Mouse (Mus musculus): ENCODE measurements around the gene Gphn. TPM values are rescaled to one million over a fixed set of nuclear protein-coding genes. Genes with fewer than 3 reads are reported as not detected.

Gene Gphn
- total and polyA plus RNA-seq, 2 experiments, result 31.6 to 59.4 TPM

DNA sequence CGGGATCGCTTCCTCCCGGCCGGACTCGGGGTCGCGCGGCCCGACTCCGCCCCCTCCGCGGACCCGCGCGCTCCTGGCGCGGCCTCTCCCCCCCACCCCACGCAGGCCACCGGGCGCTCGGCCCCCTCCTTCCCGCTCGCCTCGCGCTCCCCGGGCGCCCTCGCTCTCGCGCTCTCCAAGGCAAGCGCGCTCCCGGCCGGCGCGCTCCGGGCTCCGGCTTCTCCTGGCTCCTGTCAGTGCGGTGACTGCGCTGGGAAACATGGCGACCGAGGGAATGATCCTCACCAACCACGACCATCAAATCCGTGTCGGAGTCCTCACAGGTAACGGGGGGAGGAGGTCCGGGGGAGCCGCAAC lies 318 bp downstream of the Gphn start:
- Histone ChIP-seq H3K79me2 (ENCODE audit: control insufficient read depth, insufficient read depth, low read length) (peaks cover 12% of the 10 kb centered on the region; the same call in 1 of the 2 replicates), H3K4me3 (ENCODE audit: insufficient read depth, low read depth, low read length) (peak overlapping the region; percentile 95), H3K27ac (replicated peaks; ENCODE audit: insufficient read depth, low read depth, low read length) (peak overlapping the region; percentile 98), H3K36me3 (ENCODE audit: control insufficient read depth, insufficient read depth, low read length) (no peaks in the 10 kb centered on the region), H3K4me1 (ENCODE audit: control insufficient read depth, insufficient read depth, low read length) (peaks cover 6% of the 10 kb centered on the region; the same call in 1 of the 2 replicates), H3K9ac (ENCODE audit: low read depth, low read length) (peak overlapping the region; percentile 94), H3K27me3 (ENCODE audit: control insufficient read depth, insufficient read depth, low read length) (no peaks in the 10 kb centered on the region)
- TF ChIP-seq POLR2A (IDR thresholded peaks at IDR 0.05; ENCODE audit: extremely low read depth, insufficient read depth, low read length), result 0 out of 2 replicates have a peak, but pooled peaks have one; percentile 9
- no peak for TF ChIP-seq CTCF (IDR thresholded peaks at IDR 0.05; ENCODE audit: low read depth, low read length)
- WGBS, result under 1% methylated on average over 47 of the region's 48 CpGs
- peak; percentile 45 for DNase-seq (ENCODE audit: extremely low read depth, low read depth, low spot score)

DNA sequence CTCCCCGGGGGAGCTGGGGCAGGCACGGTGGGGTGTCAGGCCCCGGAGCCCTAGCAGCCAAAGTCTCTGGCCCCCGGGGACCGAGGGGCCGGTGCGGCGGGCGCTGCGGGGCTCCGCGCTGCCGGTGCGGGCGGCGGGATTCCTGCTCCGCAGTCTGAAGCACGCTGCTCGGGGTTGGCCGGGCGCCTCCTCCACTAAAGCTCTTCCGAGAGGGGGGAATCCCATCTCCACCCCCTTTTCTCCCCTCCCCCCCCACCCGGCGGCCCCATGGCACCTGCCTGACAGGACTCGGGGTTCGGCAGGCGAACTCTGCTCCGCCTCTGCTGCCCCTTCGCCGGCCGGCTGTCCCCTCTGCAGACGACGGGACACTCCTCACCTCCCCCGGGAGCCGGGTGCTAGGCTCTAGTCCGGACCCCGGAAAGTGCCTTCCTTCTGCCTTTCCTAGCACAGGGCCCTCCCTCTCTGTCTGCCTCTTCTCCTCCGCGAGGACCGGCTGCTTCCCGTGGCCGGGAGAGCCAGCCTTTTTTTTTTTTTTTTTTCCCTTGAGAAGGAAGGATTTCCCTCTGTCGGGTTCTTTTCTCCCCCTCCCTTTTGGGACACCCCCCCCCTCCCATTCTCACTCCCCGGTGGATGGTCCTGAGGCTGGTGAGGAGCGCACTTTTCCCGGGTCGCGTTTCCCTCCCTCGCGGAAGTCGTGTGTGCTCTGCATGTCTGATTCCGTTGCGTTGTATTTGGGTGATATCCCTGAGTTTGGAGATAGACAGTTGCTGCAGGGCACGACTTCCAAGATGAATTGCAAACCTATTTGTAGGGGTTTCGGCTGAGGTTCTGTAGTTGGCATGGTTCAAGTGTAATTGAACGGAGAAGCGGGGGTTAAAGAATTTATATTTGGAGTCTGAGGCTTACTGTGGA lies 1.1 kb downstream of the Gphn start:
- WGBS, result under 1% methylated on average over 57 of the region's 57 CpGs

DNA sequence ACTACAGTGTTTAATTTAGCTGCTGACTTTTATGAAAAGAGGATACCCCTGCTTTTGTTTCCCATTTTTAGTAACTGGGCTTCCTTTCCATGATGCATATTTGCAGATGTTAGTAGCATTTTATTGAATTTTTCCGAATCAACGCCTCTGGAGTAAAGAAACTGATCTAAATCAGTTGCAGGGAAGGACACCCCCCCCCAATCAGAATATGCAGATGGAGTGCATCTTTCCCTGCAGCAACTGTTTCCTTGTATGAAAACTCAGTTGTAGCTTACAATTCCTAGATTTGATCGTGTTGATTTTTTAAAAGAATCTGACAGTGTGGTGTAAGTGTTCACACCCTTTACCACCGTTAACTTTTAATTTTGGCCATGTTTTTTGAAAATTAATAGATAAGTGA lies 2.0 kb downstream of the Gphn start:
- Histone ChIP-seq H3K36me3 (ENCODE audit: control insufficient read depth, insufficient read depth, low read length) (no peaks in the 10 kb centered on the region), H3K4me3 (ENCODE audit: insufficient read depth, low read depth, low read length) (peak overlapping the region; percentile 95; the same call in 1 of the 2 replicates), H3K27ac (replicated peaks; ENCODE audit: insufficient read depth, low read depth, low read length) (no peak overlapping the region), H3K4me1 (ENCODE audit: control insufficient read depth, insufficient read depth, low read length) (peaks cover 11% of the 10 kb centered on the region; the same call in 1 of the 2 replicates), H3K9ac (ENCODE audit: low read depth, low read length) (no peak overlapping the region), H3K27me3 (ENCODE audit: control insufficient read depth, insufficient read depth, low read length) (no peaks in the 10 kb centered on the region), H3K79me2 (ENCODE audit: control insufficient read depth, insufficient read depth, low read length) (peaks cover 12% of the 10 kb centered on the region; the same call in 1 of the 2 replicates)
- 18% methylated on average over 4 of the region's 4 CpGs for WGBS
- no peak for TF ChIP-seq POLR2A (IDR thresholded peaks at IDR 0.05; ENCODE audit: extremely low read depth, insufficient read depth, low read length)
- TF ChIP-seq CTCF (IDR thresholded peaks at IDR 0.05; ENCODE audit: low read depth, low read length), result no peak
- DNase-seq (ENCODE audit: extremely low read depth, low read depth, low spot score), result peak; percentile 30

More for the DNA sequence above, 1.1 kb downstream of the Gphn start:
- peak overlapping the region; percentile 94 for H3K9ac ChIP-seq (ENCODE audit: low read depth, low read length)
- no peaks in the 10 kb centered on the region for H3K27me3 ChIP-seq (ENCODE audit: control insufficient read depth, insufficient read depth, low read length)
- peaks cover 10% of the 10 kb centered on the region; the same call in 1 of the 2 replicates for H3K4me1 ChIP-seq (ENCODE audit: control insufficient read depth, insufficient read depth, low read length)
- DNase-seq (ENCODE audit: extremely low read depth, low read depth, low spot score), result peak; percentile 46
- peak overlapping the region; percentile 95 for H3K4me3 ChIP-seq (ENCODE audit: insufficient read depth, low read depth, low read length)
- H3K27ac ChIP-seq (replicated peaks; ENCODE audit: insufficient read depth, low read depth, low read length), result peak overlapping the region; percentile 98
- TF ChIP-seq CTCF (IDR thresholded peaks at IDR 0.05; ENCODE audit: low read depth, low read length) (no peak), POLR2A (IDR thresholded peaks at IDR 0.05; ENCODE audit: extremely low read depth, insufficient read depth, low read length) (no peak)
- H3K36me3 ChIP-seq (ENCODE audit: control insufficient read depth, insufficient read depth, low read length), result no peaks in the 10 kb centered on the region
- peaks cover 12% of the 10 kb centered on the region; the same call in 1 of the 2 replicates for H3K79me2 ChIP-seq (ENCODE audit: control insufficient read depth, insufficient read depth, low read length)

- Histone ChIP-seq H3K27ac (replicated peaks; ENCODE audit: insufficient read depth, low read depth, low read length) (no peak overlapping the region), H3K36me3 (ENCODE audit: control insufficient read depth, insufficient read depth, low read length) (no peaks in the 10 kb centered on the region), H3K27me3 (ENCODE audit: control insufficient read depth, insufficient read depth, low read length) (no peaks in the 10 kb centered on the region), H3K9ac (ENCODE audit: low read depth, low read length) (no peak overlapping the region), H3K4me1 (ENCODE audit: control insufficient read depth, insufficient read depth, low read length) (peaks cover 9% of the 10 kb centered on the region; the same call in 1 of the 2 replicates), H3K79me2 (ENCODE audit: control insufficient read depth, insufficient read depth, low read length) (peaks cover 16% of the 10 kb centered on the region; the same call in 1 of the 2 replicates), H3K4me3 (ENCODE audit: insufficient read depth, low read depth, low read length) (no peak overlapping the region)
- TF ChIP-seq CTCF (IDR thresholded peaks at IDR 0.05; ENCODE audit: low read depth, low read length) (no peak), POLR2A (IDR thresholded peaks at IDR 0.05; ENCODE audit: extremely low read depth, insufficient read depth, low read length) (no peak)
- no peak for DNase-seq (ENCODE audit: extremely low read depth, low read depth, low spot score)
Observed at GRCm38 (mm10) chr12:78232560-78232959, 6.4 kb downstream of the Gphn start.

- no peaks in the 10 kb centered on the region; the same call in 1 of the 2 replicates for H3K79me2 ChIP-seq (ENCODE audit: control insufficient read depth, insufficient read depth, low read length)
- peak overlapping the region; percentile 48 for H3K27ac ChIP-seq (replicated peaks; ENCODE audit: insufficient read depth, low read depth, low read length)
- TF ChIP-seq CTCF (IDR thresholded peaks at IDR 0.05; ENCODE audit: low read depth, low read length), result no peak
- TF ChIP-seq POLR2A (IDR thresholded peaks at IDR 0.05; ENCODE audit: extremely low read depth, insufficient read depth, low read length), result no peak
- DNase-seq (ENCODE audit: extremely low read depth, low read depth, low spot score), result peak; percentile 67
- H3K27me3 ChIP-seq (ENCODE audit: control insufficient read depth, insufficient read depth, low read length), result no peaks in the 10 kb centered on the region
- H3K36me3 ChIP-seq (ENCODE audit: control insufficient read depth, insufficient read depth, low read length), result no peaks in the 10 kb centered on the region
- peaks cover 19% of the 10 kb centered on the region; the same call in 1 of the 2 replicates for H3K4me1 ChIP-seq (ENCODE audit: control insufficient read depth, insufficient read depth, low read length)
- WGBS, result 9% methylated on average over 1 of the region's 1 CpGs
- no peak overlapping the region for H3K4me3 ChIP-seq (ENCODE audit: insufficient read depth, low read depth, low read length)
- H3K9ac ChIP-seq (ENCODE audit: low read depth, low read length), result no peak overlapping the region
Observed at GRCm38 (mm10) chr12:78248366-78248765, 22.2 kb downstream of the Gphn start.

Data from liver, adult 2 months (tissue).